Mouse (Mus musculus) kidney, adult 2 months (tissue): Measurements from ENCODE around the gene Sh3gl1. TPM values are rescaled to one million over a fixed set of nuclear protein-coding genes. Genes with fewer than 3 reads are reported as not detected.
A peak's percentile ranks its signal among the peaks of the same experiment; 100 is the strongest.

Source experiments
- DNase-seq: peaks from one replicate; pipeline ENCODE4 v3.0.0; 2021
- H3K27ac ChIP-seq: fragments of 200-500 bp; 2 replicates; pipeline ENCODE4 v1.5.1; 2012; ENCODE audit warnings: low read depth, low read length, control low read depth, inconsistent platforms; ENCODE audit not compliant: insufficient read depth
- H3K27me3 ChIP-seq: fragments of 200-500 bp; replicated peaks from 2 replicates; pipeline ENCODE4 v1.6.1; 2012; ENCODE audit warnings: mild to moderate bottlenecking, moderate library complexity, low read length, inconsistent platforms; ENCODE audit not compliant: control insufficient read depth, insufficient read depth
- H3K36me3 ChIP-seq: fragments of 200-500 bp; 2 replicates; pipeline ENCODE4 v1.6.1; 2012; ENCODE audit warnings: mild to moderate bottlenecking, moderate library complexity, low read length, inconsistent platforms; ENCODE audit not compliant: control insufficient read depth, insufficient read depth
- H3K4me1 ChIP-seq: fragments of 200-500 bp; 2 replicates; pipeline ENCODE4 v1.6.1; 2011; ENCODE audit warnings: low read length; ENCODE audit not compliant: control insufficient read depth, insufficient read depth
- H3K4me3 ChIP-seq: fragments of 200-500 bp; 2 replicates; pipeline ENCODE4 v1.5.1; 2011; ENCODE audit warnings: mild to moderate bottlenecking, low read depth, low read length, control low read depth; ENCODE audit not compliant: insufficient read depth
- CTCF ChIP-seq: fragments of 200-500 bp; conservative IDR thresholded peaks from 2 replicates; pipeline ENCODE4 v1.5.1; 2011; ENCODE audit warnings: low read depth, mild to moderate bottlenecking, control low read depth, low read length, moderate library complexity, mixed read lengths; ENCODE audit not compliant: insufficient read depth, insufficient read length
- POLR2A ChIP-seq: fragments of 200-500 bp; IDR thresholded peaks from one replicate; pipeline ENCODE4 v1.6.1; 2011; ENCODE audit warnings: low read depth, low read length, control low read depth
- WGBS: fragments of 180-500 bp; shearing (Covaris S2); methylation state at CpG from one replicate; pipeline ENCODE4 v1.1.7; 2018; 5-methylcytosine and 5-hydroxymethylcytosine counted together
- polyA plus RNA-seq: library from polyadenylated mRNA; depleted of rRNA; stranded (reverse); fragments of >200 nt; gene quantifications from 2 replicates; pipeline ENCODE4 v1.2.3, GENCODE M21; 2012

Sh3gl1 gene
- polyA plus RNA-seq, 1 experiment, result 48.7 TPM

DNA sequence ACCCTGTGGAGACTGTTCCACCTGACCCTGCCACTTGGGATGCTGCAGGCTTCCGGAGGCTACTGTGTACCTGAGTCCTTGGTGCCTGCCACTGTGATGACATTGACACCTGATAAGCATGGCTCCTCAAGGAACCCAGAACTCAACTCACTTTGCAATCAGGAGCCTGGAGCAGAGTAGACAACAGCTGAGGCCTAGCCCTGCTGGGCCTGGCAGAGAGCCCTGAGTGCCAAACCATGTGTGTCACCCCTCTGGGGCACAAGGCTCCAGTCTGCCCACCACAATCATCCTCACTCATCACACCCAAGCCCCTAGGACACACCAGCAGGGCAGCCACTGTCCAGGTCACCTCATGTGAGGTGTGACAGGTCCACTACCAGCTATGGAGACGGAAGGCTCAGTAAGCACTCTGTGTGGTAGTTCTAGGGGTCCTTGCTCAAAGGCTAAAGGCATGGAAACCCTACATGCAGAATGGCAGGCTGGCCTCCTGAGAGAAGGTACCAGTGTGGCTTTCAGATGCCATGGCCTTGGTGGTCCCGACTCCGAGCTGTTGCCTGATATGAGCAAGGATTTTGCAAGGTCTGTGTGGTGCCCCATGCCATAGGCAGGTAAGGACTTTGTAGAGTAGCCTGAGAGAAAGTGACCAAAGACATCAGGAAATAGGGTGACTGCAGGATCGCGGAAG lies 15.9 kb downstream of the Sh3gl1 start:
- 81% methylated on average over 6 of the region's 6 CpGs for whole genome bisulfite sequencing
- no peak for DNase-seq
- H3K4me1 ChIP-seq, result peaks cover 10% of the 10 kb centered on the region; the same call in 1 of the 2 replicates
- H3K36me3 ChIP-seq, result no peaks in the 10 kb centered on the region
- H3K27ac ChIP-seq, result no peak overlapping the region
- no peak for TF ChIP-seq CTCF
- no peak for TF ChIP-seq POLR2A
- H3K27me3 ChIP-seq, result no peaks in the 10 kb centered on the region
- H3K4me3 ChIP-seq, result no peak overlapping the region

DNA sequence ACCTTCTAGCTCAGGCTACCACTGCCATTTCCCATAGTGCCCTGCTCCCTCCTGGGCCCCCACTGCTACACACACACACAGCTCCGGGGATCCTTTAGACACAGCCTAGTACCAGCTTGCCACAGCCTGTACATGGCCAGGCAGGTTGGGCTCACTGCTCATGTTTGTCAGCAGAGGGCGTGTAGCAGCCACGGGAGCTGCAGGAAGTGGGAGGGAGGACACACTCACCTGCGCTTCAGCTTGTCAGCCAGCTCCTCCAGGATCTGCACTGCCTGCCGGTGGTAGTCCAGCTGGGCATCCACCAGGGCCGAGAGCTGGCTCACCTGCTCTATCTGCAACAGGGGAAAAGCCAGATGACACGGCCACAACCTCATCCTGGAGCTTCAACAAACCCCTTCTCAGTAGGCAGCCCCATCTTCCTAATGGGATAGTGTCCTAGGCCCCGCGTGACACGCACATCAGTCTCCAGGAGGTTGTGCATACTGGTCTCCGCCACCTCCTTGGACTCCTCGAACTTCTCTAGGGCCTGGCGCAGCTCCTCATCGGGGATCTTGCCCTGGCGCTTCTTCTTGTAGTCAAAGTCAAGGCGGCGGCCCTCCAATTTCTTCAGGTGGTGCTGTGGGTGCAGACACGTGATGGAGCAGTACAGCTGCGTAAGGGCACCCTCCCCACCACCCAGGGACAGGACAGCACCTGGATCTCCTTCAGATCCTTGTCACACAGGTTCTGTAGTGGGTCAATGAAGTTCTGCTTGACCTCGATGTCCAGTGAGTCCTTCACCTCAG lies 17.9 kb downstream of the Sh3gl1 start:
- 65% methylated on average over 20 of the region's 20 CpGs for WGBS
- Histone ChIP-seq H3K4me3 (no peak overlapping the region), H3K27me3 (no peaks in the 10 kb centered on the region), H3K4me1 (0 out of 2 replicates have a peak, but pooled peaks cover 10% of the 10 kb centered on the region), H3K27ac (no peak overlapping the region), H3K36me3 (no peaks in the 10 kb centered on the region)
- DNase-seq, result peak; percentile 68
- TF ChIP-seq POLR2A, result no peak
- TF ChIP-seq CTCF, result peak; percentile 79

DNA sequence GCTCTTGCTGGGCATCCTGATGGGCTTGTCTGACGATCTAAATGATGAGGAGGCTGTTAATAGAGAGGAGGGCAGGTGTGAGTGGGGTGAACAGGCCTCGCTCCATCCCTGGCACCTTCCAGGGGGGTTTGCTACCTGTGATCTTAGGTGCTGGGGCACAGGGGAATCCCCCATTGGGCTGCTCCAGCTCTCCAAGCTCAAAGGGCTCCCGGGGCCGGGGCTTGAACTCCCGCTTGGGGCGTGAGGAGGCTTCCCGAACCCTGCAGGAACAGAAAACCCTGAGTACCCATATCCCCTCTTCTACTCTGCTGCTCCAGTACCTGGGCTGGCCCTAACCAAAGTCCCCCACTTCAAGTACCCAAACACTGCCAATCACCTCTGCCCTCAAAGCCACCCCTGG lies 18.6 kb downstream of the Sh3gl1 start:
- WGBS, result 92% methylated on average over 7 of the region's 7 CpGs
- Histone ChIP-seq H3K4me3 (no peak overlapping the region), H3K36me3 (no peaks in the 10 kb centered on the region), H3K27me3 (no peaks in the 10 kb centered on the region), H3K27ac (no peak overlapping the region), H3K4me1 (0 out of 2 replicates have a peak, but pooled peaks cover 6% of the 10 kb centered on the region)
- no peak for TF ChIP-seq POLR2A
- TF ChIP-seq CTCF, result no peak
- no peak for DNase-seq

DNA sequence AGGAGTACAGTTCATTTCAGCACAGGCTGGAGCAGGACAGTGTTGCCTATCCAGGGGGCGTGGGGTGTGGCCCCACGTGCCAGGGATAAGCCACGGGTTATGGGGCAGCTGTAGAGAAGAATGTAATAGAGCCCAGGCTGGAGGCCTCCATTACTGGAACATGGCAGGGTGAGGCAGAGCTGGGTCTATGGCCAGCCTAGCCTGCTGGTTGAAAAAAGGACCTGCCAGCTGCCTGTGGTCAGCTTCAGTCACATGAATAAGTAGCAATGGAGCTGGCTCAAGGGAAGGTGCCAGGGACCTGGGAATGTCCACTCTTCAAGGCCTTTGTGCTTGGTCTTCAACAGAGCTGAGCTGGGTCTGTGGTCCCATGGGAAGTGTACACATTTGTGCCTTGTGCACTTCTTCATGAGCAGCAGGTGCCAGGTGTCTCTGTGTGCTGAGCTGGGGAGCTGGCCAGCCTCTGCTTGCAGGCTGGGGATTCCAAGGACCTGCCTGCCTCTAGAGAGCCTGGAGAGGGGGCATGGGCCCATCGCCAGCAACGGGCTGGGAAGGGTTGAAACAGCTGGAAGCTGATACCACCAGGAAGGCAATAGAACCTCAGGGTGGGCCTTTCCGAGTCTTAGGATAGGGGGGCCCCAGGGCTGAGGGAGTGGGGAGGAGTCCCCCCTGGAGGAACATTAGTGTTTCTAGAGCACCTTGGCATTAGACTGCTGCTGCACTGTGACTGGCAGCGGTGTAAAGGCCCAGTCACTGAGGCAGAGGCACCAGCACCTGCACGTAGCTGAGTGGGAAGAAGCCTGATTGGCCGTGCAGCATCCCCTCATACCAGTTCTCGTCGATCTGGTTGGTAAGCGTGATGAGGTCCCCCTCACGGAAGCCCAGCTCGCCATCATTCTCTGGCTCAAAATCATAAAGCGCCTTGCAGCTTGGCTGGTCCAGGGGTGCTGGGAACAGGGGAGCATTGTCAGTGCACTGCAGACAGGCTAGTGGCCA lies 19.3 kb downstream of the Sh3gl1 start:
- DNase-seq, result no peak
- 0 out of 2 replicates have a peak, but pooled peaks cover 4% of the 10 kb centered on the region for H3K4me1 ChIP-seq
- no peak for TF ChIP-seq POLR2A
- TF ChIP-seq CTCF, result no peak
- no peaks in the 10 kb centered on the region for H3K27me3 ChIP-seq
- no peak overlapping the region for H3K4me3 ChIP-seq
- no peak overlapping the region for H3K27ac ChIP-seq
- 79% methylated on average over 15 of the region's 15 CpGs for WGBS
- no peaks in the 10 kb centered on the region for H3K36me3 ChIP-seq

DNA sequence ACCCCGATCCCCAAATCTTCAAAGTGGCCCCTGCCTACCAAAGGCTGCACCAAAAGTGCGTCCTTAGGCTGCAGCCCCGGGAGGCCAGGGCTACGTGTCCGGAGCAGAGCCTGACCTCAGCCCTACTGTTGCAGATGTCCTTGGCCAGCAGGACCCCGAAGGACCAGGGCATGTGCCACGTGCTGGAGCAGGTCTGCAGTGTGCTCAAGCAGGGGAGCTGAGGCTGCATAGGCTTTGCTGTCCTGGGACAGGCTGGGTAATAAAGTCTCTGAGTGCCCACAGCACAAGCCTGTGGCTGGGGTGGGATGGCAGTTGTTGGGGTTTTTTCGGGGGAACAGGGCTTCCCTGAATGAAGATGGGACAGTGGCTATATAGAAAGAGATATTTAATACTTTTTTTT lies 20.1 kb downstream of the Sh3gl1 start:
- Histone ChIP-seq H3K4me3 (no peak overlapping the region), H3K36me3 (no peaks in the 10 kb centered on the region), H3K4me1 (no peaks in the 10 kb centered on the region), H3K27me3 (no peaks in the 10 kb centered on the region), H3K27ac (no peak overlapping the region)
- TF ChIP-seq CTCF (no peak), POLR2A (no peak)
- WGBS, result 84% methylated on average over 8 of the region's 8 CpGs
- no peak for DNase-seq

DNA sequence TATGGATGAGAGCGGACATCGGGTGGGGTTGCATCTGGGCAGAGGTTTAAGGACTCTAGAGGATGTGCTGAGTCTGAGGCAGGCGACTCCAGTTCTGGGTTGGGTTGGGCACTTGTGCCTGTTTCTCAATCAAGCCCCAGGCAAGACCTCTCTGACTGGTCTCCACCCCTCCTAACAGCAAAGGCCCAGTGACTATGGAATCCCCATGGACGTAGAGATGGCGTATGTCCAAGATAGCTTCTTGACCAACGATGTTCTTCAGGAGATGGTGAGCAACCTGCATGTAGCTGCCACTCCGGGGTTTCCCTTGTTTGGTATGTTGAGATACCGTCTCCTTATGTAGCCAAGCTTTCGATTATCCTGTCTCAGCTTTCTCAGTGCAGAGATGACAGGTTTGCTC lies 21.1 kb downstream of the Sh3gl1 start:
- 89% methylated on average over 9 of the region's 9 CpGs for WGBS
- Histone ChIP-seq H3K4me1 (no peaks in the 10 kb centered on the region), H3K27ac (no peak overlapping the region), H3K36me3 (no peaks in the 10 kb centered on the region), H3K27me3 (no peaks in the 10 kb centered on the region), H3K4me3 (no peak overlapping the region)
- TF ChIP-seq CTCF (no peak), POLR2A (no peak)
- no peak for DNase-seq
